Mouse (Mus musculus) spleen, adult 2 months (tissue): Measurements from ENCODE around the gene Ppif. TPM values are rescaled to one million over a fixed set of nuclear protein-coding genes. Genes with fewer than 3 reads are reported as not detected.
A peak's percentile ranks its signal among the peaks of the same experiment; 100 is the strongest.

Experiments used
- DNase-seq, 2 experiments: peaks; one replicate each; pipeline versions ENCODE4 v3.0.0 to v3.0.0-alpha.2; 2012 to 2021; ENCODE audit warnings: low spot score in 2 of 2, low read depth in 1 of 2
- H3K27ac ChIP-seq: fragments of 200-500 bp; 2 replicates; pipeline ENCODE4 v1.5.1; 2012; ENCODE audit warnings: low read length, inconsistent platforms; ENCODE audit not compliant: insufficient read depth
- H3K27me3 ChIP-seq: fragments of 200-500 bp; 2 replicates; pipeline ENCODE4 v1.6.1; 2012; ENCODE audit warnings: mild to moderate bottlenecking, moderate library complexity, low read length, inconsistent platforms; ENCODE audit not compliant: control insufficient read depth, insufficient read depth
- H3K36me3 ChIP-seq: fragments of 200-500 bp; 2 replicates; pipeline ENCODE4 v1.6.1; 2012; ENCODE audit warnings: mild to moderate bottlenecking, low read length, inconsistent platforms; ENCODE audit not compliant: control insufficient read depth, insufficient read depth
- H3K4me1 ChIP-seq: fragments of 200-500 bp; 2 replicates; pipeline ENCODE4 v1.6.1; 2011; ENCODE audit warnings: inconsistent platforms; ENCODE audit not compliant: control insufficient read depth, insufficient read depth, insufficient read length
- H3K4me3 ChIP-seq: fragments of 200-500 bp; 2 replicates; pipeline ENCODE4 v1.5.1; 2011; ENCODE audit warnings: mild to moderate bottlenecking, inconsistent platforms; ENCODE audit not compliant: insufficient read depth, insufficient read length; ENCODE audit errors: extremely low read depth
- CTCF ChIP-seq: fragments of 200-500 bp; IDR thresholded peaks from 2 replicates; pipeline ENCODE4 v1.5.1; 2011; ENCODE audit warnings: mild to moderate bottlenecking, inconsistent platforms; ENCODE audit not compliant: insufficient read depth, insufficient read length, insufficient replicate concordance; ENCODE audit errors: extremely low read depth
- POLR2A ChIP-seq: fragments of 200-500 bp; IDR thresholded peaks from 2 replicates; pipeline ENCODE4 v1.6.1; 2011; ENCODE audit warnings: low read depth, low read length, inconsistent platforms
- WGBS: fragments of 180-500 bp; shearing (Covaris S2); methylation state at CpG from one replicate; pipeline ENCODE4 v1.1.7; 2018; 5-methylcytosine and 5-hydroxymethylcytosine counted together
- polyA plus RNA-seq: library from polyadenylated mRNA; depleted of rRNA; stranded (reverse); fragments of >200 nt; gene quantifications from 2 replicates; pipeline ENCODE4 v1.2.3, GENCODE M21; 2012

Gene Ppif
- polyA plus RNA-seq, 1 experiment: 50.4 TPM

GRCm38 (mm10) chr14:25741840-25742367, 48.0 kb downstream of the Ppif start:
- no peaks in the 10 kb centered on the region for H3K27me3 ChIP-seq
- peaks cover 22% of the 10 kb centered on the region; the same call in 1 of the 2 replicates for H3K4me1 ChIP-seq
- DNase-seq: no peak
- no peak for TF ChIP-seq CTCF
- TF ChIP-seq POLR2A: no peak
- H3K27ac ChIP-seq: no peak overlapping the region
- H3K36me3 ChIP-seq: peaks cover 2% of the 10 kb centered on the region; the same call in 1 of the 2 replicates
- 52% methylated on average over 5 of the region's 5 CpGs for WGBS
- no peak overlapping the region for H3K4me3 ChIP-seq

- Histone ChIP-seq H3K36me3 (no peaks in the 10 kb centered on the region), H3K4me1 (peaks cover 25% of the 10 kb centered on the region; the same call in 1 of the 2 replicates), H3K27me3 (no peaks in the 10 kb centered on the region), H3K4me3 (no peak overlapping the region), H3K27ac (no peak overlapping the region)
- no peak for DNase-seq
- WGBS: 88% methylated on average over 5 of the region's 5 CpGs
- no peak for TF ChIP-seq CTCF
Measured at GRCm38 (mm10) chr14:25742943-25743342, 49.0 kb downstream of the Ppif start.

- 40% methylated on average over 11 of the region's 11 CpGs for WGBS
- Histone ChIP-seq H3K27me3 (no peaks in the 10 kb centered on the region), H3K4me3 (no peak overlapping the region), H3K36me3 (no peaks in the 10 kb centered on the region), H3K27ac (peak overlapping the region; percentile 91), H3K4me1 (peaks cover 34% of the 10 kb centered on the region; the same call in 1 of the 2 replicates)
- peak in 1 of 2 experiments; percentile 45 for DNase-seq
- TF ChIP-seq POLR2A (no peak), CTCF (no peak)
Measured at GRCm38 (mm10) chr14:25745365-25746184, 51.6 kb downstream of the Ppif start.

- TF ChIP-seq POLR2A (no peak), CTCF (no peak)
- Histone ChIP-seq H3K27me3 (no peaks in the 10 kb centered on the region), H3K36me3 (peaks cover 3% of the 10 kb centered on the region; the same call in 1 of the 2 replicates), H3K27ac (peak overlapping the region; percentile 91), H3K4me1 (peaks cover 34% of the 10 kb centered on the region; the same call in 1 of the 2 replicates), H3K4me3 (no peak overlapping the region)
- no peak for DNase-seq
- WGBS: 86% methylated on average over 6 of the region's 6 CpGs
Measured at GRCm38 (mm10) chr14:25746371-25746770, 52.4 kb downstream of the Ppif start.

- TF ChIP-seq CTCF (no peak), POLR2A (peak; percentile 34; the same call in 1 of the 2 replicates)
- H3K27me3 ChIP-seq: no peaks in the 10 kb centered on the region
- H3K4me1 ChIP-seq: peaks cover 32% of the 10 kb centered on the region; the same call in 1 of the 2 replicates
- H3K4me3 ChIP-seq: 0 out of 2 replicates have a peak overlapping the region, but pooled peaks have one; percentile 1
- peak overlapping the region; percentile 91 for H3K27ac ChIP-seq
- H3K36me3 ChIP-seq: peaks cover 3% of the 10 kb centered on the region; the same call in 1 of the 2 replicates
- WGBS: 55% methylated on average over 21 of the region's 21 CpGs
- DNase-seq: peak; percentile 71 to 86
Measured at GRCm38 (mm10) chr14:25746971-25747945, 53.3 kb downstream of the Ppif start.
